Mouse (Mus musculus) layer of hippocampus, adult 9-11 months (tissue): Measurements from ENCODE around the gene Igbp1.
A peak's percentile ranks its signal among the peaks of the same experiment; 100 is the strongest.

Experiments
- DNase-seq: peaks from one replicate; pipeline ENCODE4 v3.0.0; 2022

Gene Igbp1

DNA sequence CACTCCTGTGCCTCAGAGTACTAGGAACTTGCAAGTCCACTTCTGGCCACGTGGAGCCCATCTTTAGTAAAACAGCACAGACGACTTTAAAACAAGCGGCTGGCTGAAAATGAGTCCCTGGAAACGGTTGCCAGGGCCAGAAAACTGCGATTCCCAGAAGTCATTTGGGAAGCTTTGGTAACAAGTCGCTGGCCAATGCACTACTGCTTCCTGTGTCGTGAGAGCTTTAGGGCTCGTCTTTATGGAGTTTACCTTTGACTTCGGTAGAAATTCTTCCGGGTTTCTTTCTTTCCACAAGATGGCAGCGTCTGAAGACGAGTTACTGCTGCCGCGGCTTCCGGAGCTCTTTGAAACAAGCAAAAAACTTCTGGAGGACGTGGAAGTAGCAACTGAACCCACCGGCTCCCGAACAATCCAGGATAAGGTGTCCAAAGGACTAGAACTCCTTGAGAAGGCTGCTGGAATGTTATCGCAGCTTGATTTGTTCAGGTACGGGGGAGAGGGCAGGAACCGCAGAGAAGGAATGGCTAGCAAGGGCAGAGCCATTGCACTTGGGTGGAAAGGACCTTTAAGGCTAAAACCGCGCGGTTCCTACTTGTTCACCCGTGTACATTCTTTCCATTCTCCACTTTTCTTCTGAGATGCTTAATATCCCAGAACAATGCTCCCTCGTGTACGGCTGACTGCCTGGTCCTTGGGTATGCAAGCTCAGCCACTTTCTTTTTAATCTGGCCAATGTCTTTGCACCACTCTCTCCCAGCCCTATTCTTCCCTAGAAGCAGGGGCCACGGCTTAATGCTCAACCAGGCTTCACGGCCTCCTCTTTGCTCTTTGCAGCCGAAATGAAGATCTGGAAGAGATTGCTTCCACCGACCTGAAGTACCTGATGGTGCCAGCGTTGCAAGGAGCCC is at the start of gene Igbp1:
Igbp1 (plus strand) TSS at position 224 of the 911 bp plus-strand sequence.
- peak; percentile 89 for DNase-seq

DNA sequence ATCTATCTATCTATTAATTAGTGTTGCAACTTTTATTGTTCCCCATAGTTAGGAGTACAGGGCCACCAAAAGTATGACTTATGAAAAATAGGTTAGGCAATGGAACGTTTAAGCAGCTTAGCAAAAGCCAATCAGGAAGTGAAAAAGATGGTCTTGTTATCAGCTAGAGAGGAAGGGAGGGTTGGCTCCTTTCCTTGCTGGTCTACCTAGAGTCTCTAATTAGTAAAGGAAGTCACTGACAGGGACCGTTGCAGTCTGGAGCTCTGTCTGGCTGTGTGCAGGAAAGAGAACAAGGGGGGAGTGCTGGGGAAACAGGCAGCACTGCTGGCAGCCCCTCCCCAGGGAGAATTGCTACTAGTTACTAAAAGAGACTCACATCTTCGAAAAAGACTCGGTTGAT is 26.0 kb upstream of the Igbp1 start:
- DNase-seq, result no peak

DNA sequence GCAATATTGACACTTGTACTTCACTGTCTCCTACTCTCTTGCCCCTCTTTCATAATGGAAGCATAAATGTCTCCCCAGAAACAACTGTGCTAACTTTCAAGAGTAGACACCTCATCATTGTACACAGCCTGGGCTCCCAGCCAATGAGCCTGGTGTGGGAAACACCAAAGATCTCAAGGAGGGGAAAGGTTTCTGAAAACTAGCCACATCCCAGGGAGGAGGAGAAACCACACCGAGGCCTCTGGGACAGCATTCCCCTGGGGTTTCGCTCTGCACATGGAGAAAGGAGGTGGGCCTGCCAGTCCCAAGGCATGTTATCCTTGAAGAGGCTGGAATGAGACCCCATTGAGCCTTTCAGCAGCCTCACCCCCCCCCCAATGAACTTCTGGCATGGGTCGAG is 24.0 kb upstream of the Igbp1 start:
- DNase-seq, result no peak

DNA sequence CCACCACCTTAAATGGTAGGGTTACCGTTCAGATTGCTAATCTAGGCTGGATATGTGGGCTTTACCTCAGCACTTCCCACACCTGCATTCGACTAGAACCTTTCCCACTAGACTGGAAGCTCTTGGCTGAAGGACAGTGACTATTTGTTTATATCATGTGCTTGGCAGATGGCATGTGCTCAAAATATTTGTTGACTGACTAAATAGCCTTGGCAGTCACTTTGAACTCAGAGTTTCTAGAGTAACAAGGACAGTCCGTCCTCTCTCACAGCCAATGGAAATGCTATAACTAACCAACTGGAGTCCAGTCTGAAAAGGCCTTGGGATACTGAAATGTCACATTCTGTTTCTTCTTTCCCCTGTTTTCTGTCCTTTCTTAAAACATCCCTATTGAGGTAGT is 22.6 kb upstream of the Igbp1 start:
- DNase-seq, result no peak

DNA sequence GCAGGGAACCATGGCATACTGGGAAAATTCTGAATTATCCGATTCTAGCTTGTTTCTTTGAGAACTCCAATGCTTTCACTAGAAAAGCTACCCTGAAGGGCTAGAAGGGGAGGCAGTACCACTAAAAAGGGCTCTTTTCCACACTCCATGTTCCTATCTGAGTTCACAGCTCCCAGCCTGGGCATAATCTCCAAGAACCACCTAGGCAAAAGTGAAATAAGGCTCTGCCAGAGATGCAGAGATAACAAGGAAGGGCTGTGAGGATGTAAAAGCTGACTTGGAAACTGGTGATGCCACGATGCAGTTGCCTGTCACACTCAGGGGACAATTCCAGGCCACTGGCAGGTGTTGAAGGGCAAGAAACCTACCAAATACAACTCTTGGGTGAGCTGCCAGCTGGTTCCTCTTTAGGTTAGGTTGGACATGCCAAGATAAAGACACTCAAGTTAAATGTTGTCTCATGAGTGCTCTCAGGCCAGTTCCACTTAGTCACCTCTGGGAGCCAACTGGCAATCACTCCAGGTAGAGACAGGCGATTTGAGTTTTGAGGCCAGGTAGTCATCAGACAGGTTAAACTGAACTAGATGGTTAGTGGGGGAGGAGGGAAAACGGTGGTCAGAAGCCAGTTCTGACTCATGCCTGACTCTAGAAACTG is 18.4 kb upstream of the Igbp1 start:
- DNase-seq, result no peak

DNA sequence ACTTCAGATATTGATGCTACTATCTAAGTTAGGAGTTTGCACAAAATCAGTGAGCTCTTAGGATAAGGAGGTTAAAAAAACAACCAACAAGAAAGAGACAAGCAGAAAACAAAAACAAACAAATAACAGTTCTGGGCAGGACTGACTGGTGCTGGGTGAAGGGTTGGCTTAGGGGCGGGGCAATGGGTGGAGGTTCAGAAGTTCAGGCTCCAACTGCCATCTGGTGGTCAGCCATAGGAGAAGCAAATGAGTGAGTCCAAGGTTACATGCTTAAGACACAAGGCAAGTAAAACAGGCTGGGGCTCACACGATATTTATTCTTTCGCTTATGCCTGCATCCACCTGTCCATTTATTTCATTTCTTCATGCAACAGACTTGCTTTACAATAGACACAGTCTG is 13.8 kb upstream of the Igbp1 start:
- DNase-seq, result peak; percentile 51

DNA sequence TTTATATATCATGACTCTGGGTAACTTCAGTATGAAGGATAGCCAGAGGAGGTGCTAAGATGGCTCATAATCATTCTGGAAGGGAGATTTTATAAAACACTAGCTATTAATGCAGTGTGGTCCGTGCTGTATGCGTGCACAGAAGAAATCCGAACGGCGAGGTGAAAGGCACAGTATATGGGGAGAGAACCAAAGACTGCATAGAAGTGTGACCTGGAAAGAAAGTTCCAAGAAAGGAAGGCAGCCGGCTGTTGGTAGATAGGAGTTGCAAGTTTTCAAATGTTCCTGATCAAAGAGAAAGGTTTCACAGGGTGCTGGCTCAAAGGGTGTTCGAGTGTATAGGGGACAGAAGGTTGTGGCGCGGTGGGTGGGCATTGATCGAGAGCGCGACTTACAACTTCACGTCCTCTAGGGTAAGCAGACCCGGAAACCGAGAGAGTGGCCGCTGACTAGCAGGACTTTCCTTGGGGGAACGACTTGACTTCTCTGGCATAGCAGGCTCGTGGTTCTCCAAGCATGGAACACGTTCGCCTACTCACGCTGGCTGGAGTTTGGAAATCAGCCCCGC is 507 bp upstream of the Igbp1 start:
- no peak for DNase-seq

DNA sequence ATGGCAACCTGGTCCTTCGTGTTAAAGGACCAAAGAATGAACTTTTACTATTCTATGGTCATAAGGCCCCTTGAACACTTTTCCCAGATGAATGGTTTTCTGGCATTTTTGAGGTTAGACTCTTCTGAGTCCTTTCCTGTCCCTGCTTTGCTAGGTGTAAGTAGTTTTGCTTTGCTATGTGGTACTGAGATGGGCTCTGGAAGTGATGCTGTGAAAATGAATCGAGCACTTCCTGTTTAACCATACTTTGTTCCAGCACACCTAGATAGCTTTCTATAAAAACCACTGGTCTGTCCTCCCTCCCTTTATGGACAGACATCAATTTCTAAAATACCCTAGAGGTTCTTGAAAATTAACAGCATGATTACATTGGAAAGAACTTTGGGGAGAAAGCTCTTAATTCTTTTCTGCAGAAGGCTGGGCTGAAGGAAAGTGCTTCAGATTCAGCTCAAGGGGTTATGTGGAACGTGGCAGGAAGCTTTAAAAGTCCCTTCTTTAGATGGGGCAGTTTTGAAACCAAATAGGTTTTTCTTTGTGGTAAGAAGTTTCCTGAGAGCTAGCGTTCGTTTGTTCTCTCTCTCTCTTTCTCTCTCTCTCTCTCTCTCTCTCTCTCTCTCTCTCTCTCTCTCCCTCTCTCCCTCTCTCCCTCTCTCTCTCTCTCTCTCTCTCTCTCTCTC is 10.2 kb downstream of the Igbp1 start:
- no peak for DNase-seq

DNA sequence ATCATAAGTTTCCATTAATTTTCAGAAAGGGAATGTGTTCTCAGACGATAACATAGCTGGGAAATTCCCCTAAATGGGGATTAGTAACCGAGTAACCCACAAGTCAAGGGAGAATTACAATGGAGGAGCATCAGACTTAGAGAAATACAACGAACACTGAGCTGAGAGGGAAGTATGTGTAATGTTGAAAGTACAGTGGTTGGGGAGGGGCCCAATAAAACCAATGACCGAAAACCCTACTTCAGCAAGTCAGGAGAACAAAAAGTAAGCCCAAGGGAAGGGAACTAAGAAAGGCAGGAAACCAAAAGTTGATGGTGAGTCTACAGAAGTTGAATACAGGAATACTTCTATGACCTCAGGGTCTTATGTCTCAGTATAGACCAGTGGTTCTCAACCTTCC is 14.1 kb downstream of the Igbp1 start:
- no peak for DNase-seq

DNA sequence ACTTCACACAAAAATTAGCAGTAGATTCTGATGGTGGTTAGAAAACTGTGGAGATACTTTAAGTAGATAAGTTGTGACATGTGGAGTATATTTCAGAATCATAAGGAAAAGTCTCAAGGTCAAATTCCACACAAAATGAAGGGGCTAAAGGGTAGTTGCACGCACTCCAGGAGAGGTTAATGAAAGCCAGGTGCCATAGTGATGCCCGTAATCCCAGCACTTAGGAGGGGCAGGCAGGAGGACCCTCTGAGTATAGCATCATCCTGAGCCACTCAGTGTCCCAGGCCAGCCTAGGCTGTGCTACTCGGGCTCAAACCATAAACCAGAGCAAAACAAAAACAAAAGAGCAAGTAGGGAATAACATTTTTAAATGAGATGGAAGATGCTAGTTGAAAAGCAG is 15.8 kb downstream of the Igbp1 start:
- no peak for DNase-seq

DNA sequence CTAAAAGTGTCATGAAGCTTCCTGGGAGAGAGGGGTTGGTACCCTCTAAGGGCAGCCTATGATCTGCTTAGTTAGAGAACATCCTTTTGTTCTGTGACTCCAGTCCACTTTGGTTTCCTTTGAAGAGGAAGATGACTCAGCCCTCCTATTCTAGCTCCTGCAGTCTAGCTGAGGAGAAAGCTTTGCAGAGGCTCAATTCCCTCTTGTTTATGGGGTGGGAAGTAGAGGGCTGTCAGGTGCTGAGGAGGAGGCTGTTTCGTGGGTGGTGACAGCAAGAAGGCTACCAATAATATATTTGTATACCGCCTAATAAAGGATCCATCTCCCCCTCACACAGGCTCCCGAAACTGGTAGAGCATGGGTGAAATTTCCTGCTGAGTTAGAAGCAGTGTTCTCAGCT is 22.6 kb downstream of the Igbp1 start:
- no peak for DNase-seq

DNA sequence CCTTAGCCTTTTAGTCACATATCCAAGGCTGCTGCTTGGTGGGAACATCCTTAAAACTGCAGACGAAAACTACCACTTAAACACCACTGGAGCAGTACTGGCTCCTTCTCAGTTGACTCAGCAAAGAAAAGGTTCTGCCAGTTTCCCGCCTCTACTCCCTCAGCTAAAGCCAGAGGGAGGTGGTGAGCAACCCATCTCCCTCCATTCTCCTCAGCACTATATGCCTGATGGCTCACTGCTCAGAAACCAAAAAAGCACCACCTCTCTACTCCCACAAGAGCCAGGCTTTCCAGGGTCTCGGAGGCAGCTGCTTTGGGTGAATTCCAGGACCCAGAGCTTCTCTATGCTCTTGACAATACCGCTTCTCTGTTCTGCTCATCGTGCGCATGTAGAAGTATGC is 23.5 kb downstream of the Igbp1 start:
- DNase-seq, result peak; percentile 30

DNA sequence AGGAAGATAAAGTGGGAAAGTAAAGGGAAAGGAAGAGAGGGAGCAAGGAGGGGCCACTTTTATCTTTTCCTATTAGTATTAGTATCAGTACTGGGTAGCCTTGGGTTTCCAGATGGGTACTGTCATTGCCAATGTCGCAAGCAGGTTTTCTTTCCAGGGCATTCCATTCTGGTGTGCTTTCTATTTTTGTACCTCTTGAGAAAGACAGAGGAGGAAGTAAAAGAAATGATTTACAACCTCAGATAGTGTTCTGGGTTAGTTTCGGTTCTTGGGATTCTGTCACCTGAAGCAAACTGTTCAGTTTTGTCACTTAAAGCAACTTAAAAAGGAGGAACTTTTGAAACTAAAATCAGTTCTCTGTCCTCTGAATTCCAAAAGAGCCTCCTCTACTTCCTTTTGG is 24.4 kb downstream of the Igbp1 start:
- DNase-seq, result no peak

DNA sequence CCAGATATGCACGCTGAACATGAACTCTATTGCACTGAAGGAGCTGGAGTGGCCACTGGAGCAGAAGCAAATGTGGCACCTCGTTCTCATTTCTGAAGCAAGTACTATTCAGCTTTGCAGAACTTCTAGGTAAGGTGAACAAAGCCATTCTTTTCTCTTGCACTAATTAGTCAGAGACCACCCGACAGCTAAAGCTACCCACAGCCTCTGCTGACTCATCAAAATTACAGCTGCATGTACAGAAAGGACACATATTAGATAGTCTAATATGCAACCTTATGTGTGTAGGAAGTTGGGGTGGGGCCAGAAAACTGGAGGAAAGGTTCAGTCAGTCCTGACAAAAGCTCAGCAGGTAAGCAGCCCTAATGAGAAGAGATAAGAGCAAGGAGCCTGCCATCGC is 30.4 kb downstream of the Igbp1 start, which contains the start of gene Dgat2l6:
Dgat2l6 (plus strand) TSS at position 368 of the 400 bp plus-strand sequence.
- no peak for DNase-seq

DNA sequence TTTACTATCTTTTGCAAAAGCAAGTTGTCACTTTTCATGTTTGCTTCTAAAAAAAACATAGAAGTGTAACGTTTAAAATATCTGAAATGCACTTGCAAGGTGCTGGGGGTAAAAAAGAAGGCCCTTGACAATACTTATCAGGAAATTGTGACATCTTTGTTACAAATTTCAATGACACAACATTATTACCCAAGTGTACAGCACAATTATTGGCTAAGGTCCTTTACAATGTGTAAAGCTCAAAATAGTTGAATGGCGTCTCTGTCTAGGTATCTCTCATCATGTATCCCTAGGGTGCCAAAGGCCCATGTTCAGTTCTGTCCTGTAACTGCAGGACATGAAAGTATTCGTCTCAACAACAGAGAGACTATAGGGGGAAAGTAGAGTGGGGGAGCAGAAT is 61.9 kb downstream of the Igbp1 start:
- DNase-seq, result no peak

DNA sequence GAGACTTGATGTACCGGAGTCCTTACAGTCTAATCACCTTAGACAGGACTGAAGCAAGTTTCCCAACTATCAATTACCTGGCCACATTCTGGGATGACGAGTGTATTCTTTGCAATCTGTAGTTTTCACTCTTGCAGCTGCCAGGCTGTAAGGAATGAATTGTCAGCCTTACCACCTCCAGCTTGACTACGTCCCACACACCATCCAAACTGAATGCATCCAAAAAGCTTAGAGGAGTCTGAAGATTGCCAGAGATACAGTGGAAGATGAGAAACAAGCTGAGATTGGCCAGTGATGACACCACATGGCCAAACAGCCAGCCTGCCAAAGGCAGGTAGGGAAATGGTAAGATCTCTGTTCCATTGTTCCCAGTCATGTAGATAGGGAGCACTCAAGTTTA is 71.6 kb downstream of the Igbp1 start:
- DNase-seq, result no peak
